Mouse (Mus musculus) kidney, embryonic 14.5 days (tissue): ENCODE results near the gene Vmn1r5. TPM values are rescaled to one million over a fixed set of nuclear protein-coding genes. Genes with fewer than 3 reads are reported as not detected.
"Not testable (repeated sequence)": the region's sequence is repeated elsewhere in the genome, so short reads cannot be mapped to it uniquely, and the experiment has no call there.

Experiments
- ATAC-seq: fragments of 200-750 bp; cut with Nextera tagmentation; 2 replicates; pipeline ENCODE4 v1.8.0; 2017; ENCODE audit warnings: moderate number of reproducible peaks, mild to moderate bottlenecking, moderate TSS enrichment, moderate library complexity; ENCODE audit not compliant: low FRiP score, low TSS enrichment
- H3K27ac ChIP-seq: fragments of 300-500 bp; sonication (generic); 2 replicates; pipeline ENCODE4 v1.5.1; 2014; ENCODE audit warnings: low read depth, mild to moderate bottlenecking, low read length, moderate library complexity, mixed read lengths
- H3K27me3 ChIP-seq: fragments of 300-500 bp; sonication (generic); 2 replicates; pipeline ENCODE4 v1.6.1; 2014; ENCODE audit warnings: mild to moderate bottlenecking, low read length; ENCODE audit not compliant: control insufficient read depth, insufficient read depth
- H3K36me3 ChIP-seq: fragments of 300-500 bp; sonication (generic); 2 replicates; pipeline ENCODE4 v1.6.1; 2014; ENCODE audit warnings: low read length, mixed read lengths; ENCODE audit not compliant: control insufficient read depth, insufficient read depth
- H3K4me1 ChIP-seq: fragments of 300-500 bp; sonication (generic); 2 replicates; pipeline ENCODE4 v1.6.1; 2014; ENCODE audit warnings: low read length, mixed read lengths; ENCODE audit not compliant: control insufficient read depth, insufficient read depth
- H3K4me2 ChIP-seq: fragments of 300-500 bp; sonication (generic); replicated peaks from 2 replicates; pipeline ENCODE4 v1.6.1; 2014; ENCODE audit warnings: low read depth, mild to moderate bottlenecking, low read length
- H3K4me3 ChIP-seq: fragments of 300-500 bp; sonication (generic); 2 replicates; pipeline ENCODE4 v1.5.1; 2014; ENCODE audit warnings: mild to moderate bottlenecking, low read length
- H3K9ac ChIP-seq: fragments of 300-500 bp; sonication (generic); 2 replicates; pipeline ENCODE4 v1.6.1; 2014; ENCODE audit warnings: low read depth, mild to moderate bottlenecking, low read length, moderate library complexity
- H3K9me3 ChIP-seq: fragments of 300-500 bp; sonication (generic); 2 replicates; pipeline ENCODE4 v1.6.1; 2016; ENCODE audit warnings: low read length; ENCODE audit not compliant: control insufficient read depth
- WGBS: fragments of 180-500 bp; shearing (Covaris S2); extraction: QIAGEN DNeasy Blood & Tissue Kit; methylation state at CpG from one replicate; pipeline ENCODE4 v1.1.7; 2014; 5-methylcytosine and 5-hydroxymethylcytosine counted together
- polyA plus RNA-seq: library from polyadenylated mRNA; unstranded; fragments of >200 nt; fragmentation: Nextera tagmentation; extraction: Ambion mirVana; gene quantifications from 2 replicates; pipeline ENCODE4 v1.2.1, GENCODE M21; 2014

Vmn1r5 gene
- polyA plus RNA-seq, 1 experiment from 2014 or later, result not detected

DNA sequence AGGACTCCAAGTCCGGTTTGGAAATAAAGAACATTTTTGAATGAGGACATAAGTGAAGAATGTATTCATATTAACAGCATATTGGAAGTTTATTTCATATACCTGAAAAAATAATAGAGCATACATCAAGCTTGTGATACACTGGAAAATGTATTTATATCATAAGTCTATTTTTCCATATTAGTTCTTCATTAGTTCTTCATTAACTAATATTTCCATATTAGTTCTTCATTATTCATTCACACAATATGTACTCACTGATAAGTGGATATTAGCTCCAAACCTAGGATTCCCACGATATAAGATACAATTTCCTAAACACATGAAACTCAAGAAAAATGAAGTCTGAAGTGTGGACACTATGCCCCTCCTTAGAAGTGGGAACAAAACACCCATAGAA is 55.2 kb downstream of the Vmn1r5 start, which contains the start of gene Vmn1r7:
Gene Vmn1r7, minus strand, starts transcription at position 101 of the 400 bp plus-strand sequence.
- not testable (repeated sequence) for H3K27ac ChIP-seq, ATAC-seq, H3K36me3 ChIP-seq, H3K4me3 ChIP-seq, H3K4me1 ChIP-seq, H3K9me3 ChIP-seq, H3K4me2 ChIP-seq, H3K27me3 ChIP-seq, H3K9ac ChIP-seq
- 88% methylated on average over 2 of the region's 2 CpGs for WGBS

- no peak within 1 kb of the TSS for H3K9ac ChIP-seq
Observed at GRCm38 (mm10) chr6:57031984-57032383, 61.9 kb downstream of the Vmn1r5 start, which contains the start of gene Vmn1r8. TSS of gene Vmn1r8 (plus strand) at chr6:57032284.

GRCm38 (mm10) chr6:57034674-57035073 is 64.6 kb downstream of the Vmn1r5 start:
- Histone ChIP-seq H3K27me3 (no peaks in the 10 kb centered on the region), H3K4me3 (no peak overlapping the region), H3K36me3 (no peaks in the 10 kb centered on the region), H3K27ac (no peak overlapping the region), H3K9ac (no peak overlapping the region), H3K9me3 (no peaks in the 10 kb centered on the region), H3K4me2 (no peak overlapping the region), H3K4me1 (no peaks in the 10 kb centered on the region)
- WGBS, result 84% methylated on average over 2 of the region's 2 CpGs
- ATAC-seq, result no peak

More at GRCm38 (mm10) chr6:57031984-57032383, 61.9 kb downstream of the Vmn1r5 start, which contains the start of gene Vmn1r8:
- Histone ChIP-seq H3K4me2 (no peak within 1 kb of the TSS), H3K27ac (no peak within 1 kb of the TSS), H3K27me3 (no peaks in the 10 kb centered on the region), H3K4me3 (no peak within 1 kb of the TSS), H3K4me1 (no peaks in the 10 kb centered on the region), H3K9me3 (no peaks in the 10 kb centered on the region), H3K36me3 (no peaks in the 10 kb centered on the region)
- ATAC-seq, result no peak

Other genes with a start within 250 kb of the Vmn1r5 start
- gene Kbtbd2, start 172.5 kb upstream of the Vmn1r5 start, polyA plus RNA-seq, result 20.4 and 38.3 TPM in 2 replicates
- gene Fkbp9, start 138.2 kb upstream of the Vmn1r5 start, polyA plus RNA-seq, result 56.1 and 103 TPM in 2 replicates
- 59.3 and 61.7 TPM in 2 replicates for gene Nt5c3, start 46.3 kb upstream of the Vmn1r5 start, polyA plus RNA-seq
- 0.19 and 0.24 TPM in 2 replicates for gene Vmn1r4, start 46.3 kb upstream of the Vmn1r5 start, polyA plus RNA-seq
- gene Vmn1r6, start 27.0 kb downstream of the Vmn1r5 start, polyA plus RNA-seq, result not detected in 2 replicates
- not detected in 2 replicates for gene Vmn1r7, start 55.1 kb downstream of the Vmn1r5 start, polyA plus RNA-seq
- not detected in 2 replicates for gene Vmn1r8, start 62.0 kb downstream of the Vmn1r5 start, polyA plus RNA-seq
- gene Vmn1r9, start 96.5 kb downstream of the Vmn1r5 start, polyA plus RNA-seq, result not detected in 2 replicates
- gene Vmn1r10, start 139.2 kb downstream of the Vmn1r5 start, polyA plus RNA-seq, result not detected in 2 replicates
- gene Vmn1r11, start 163.2 kb downstream of the Vmn1r5 start, polyA plus RNA-seq, result not detected in 2 replicates
- not detected in 2 replicates for gene Vmn1r12, start 186.6 kb downstream of the Vmn1r5 start, polyA plus RNA-seq
- not detected in 2 replicates for gene Vmn1r13, start 233.0 kb downstream of the Vmn1r5 start, polyA plus RNA-seq